ENCODE assay signal across 23 mouse cellular contexts in genomic region chr11:109745210-109745609, GRCm38 (mm10). TPM values are rescaled to one million over a fixed set of nuclear protein-coding genes. Genes with fewer than 3 reads are reported as not detected.
"Had no signal": no experiment of that assay in that cellular context is flagged by ENCODE, and none has a peak within 500 bp of the region (broad histone marks: within the 10 kb centered on the region; RNA-seq: fewer than 3 reads in every experiment).

No protein-coding gene starts in this region.

- DNase-seq: gastrocnemius, postnatal 14 days; gastrocnemius, postnatal 36 days; heart, postnatal 10 days; kidney, adult 11 months; kidney, adult 2 months; kidney, adult 9 months; kidney, postnatal 14 days; kidney, postnatal 36 days; layer of hippocampus, adult 9-11 months; layer of hippocampus, postnatal 36 days; left cerebral cortex, postnatal 4 days had no signal

- ATAC-seq: intestine, embryonic 16.5 days; liver, embryonic 12.5 days had no signal

- H3K27me3 ChIP-seq: heart, embryonic 12.5 days; hindbrain, embryonic 13.5 days; hindbrain, embryonic 15.5 days; kidney, embryonic 15.5 days; limb, embryonic 13.5 days; limb, embryonic 15.5 days; liver, embryonic 12.5 days had no signal

- H3K36me3 ChIP-seq: heart, embryonic 10.5 days; heart, embryonic 12.5 days; hindbrain, embryonic 13.5 days; hindbrain, embryonic 15.5 days; kidney, embryonic 15.5 days; limb, embryonic 13.5 days; limb, embryonic 15.5 days; liver, embryonic 12.5 days had no signal

- H3K4me1 ChIP-seq: heart, embryonic 12.5 days; hindbrain, embryonic 13.5 days; hindbrain, embryonic 15.5 days; limb, embryonic 13.5 days; limb, embryonic 15.5 days; liver, embryonic 12.5 days had no signal

- H3K27ac ChIP-seq: heart, embryonic 10.5 days; hindbrain, embryonic 13.5 days; hindbrain, embryonic 15.5 days; kidney, embryonic 15.5 days; kidney, postnatal 0 days; limb, embryonic 13.5 days; limb, embryonic 15.5 days; liver, embryonic 12.5 days; liver, embryonic 14.5 days had no signal

- H3K4me3 ChIP-seq: heart, embryonic 10.5 days; heart, embryonic 12.5 days; hindbrain, embryonic 13.5 days; hindbrain, embryonic 15.5 days; kidney, embryonic 15.5 days; limb, embryonic 13.5 days; limb, embryonic 15.5 days; liver, embryonic 12.5 days had no signal

RNA-seq across cellular contexts. Expression of gene Fam20a, which starts 23.1 kb away (rescaled TPM):
- total RNA-seq: hematopoietic stem cell, adult 5-6 weeks had no signal
